Mouse (Mus musculus): ENCODE measurements around the gene Zfp639. TPM values are rescaled to one million over a fixed set of nuclear protein-coding genes. Genes with fewer than 3 reads are reported as not detected.

Zfp639 gene
- total RNA-seq (2023): 10 to 100 TPM; 55.3 to 69.9 TPM

GRCm38 (mm10) chr3:32509496-32510374 lies at the start of gene Zfp639:
Zfp639 (plus strand) TSS chr3:32510259.

DNA sequence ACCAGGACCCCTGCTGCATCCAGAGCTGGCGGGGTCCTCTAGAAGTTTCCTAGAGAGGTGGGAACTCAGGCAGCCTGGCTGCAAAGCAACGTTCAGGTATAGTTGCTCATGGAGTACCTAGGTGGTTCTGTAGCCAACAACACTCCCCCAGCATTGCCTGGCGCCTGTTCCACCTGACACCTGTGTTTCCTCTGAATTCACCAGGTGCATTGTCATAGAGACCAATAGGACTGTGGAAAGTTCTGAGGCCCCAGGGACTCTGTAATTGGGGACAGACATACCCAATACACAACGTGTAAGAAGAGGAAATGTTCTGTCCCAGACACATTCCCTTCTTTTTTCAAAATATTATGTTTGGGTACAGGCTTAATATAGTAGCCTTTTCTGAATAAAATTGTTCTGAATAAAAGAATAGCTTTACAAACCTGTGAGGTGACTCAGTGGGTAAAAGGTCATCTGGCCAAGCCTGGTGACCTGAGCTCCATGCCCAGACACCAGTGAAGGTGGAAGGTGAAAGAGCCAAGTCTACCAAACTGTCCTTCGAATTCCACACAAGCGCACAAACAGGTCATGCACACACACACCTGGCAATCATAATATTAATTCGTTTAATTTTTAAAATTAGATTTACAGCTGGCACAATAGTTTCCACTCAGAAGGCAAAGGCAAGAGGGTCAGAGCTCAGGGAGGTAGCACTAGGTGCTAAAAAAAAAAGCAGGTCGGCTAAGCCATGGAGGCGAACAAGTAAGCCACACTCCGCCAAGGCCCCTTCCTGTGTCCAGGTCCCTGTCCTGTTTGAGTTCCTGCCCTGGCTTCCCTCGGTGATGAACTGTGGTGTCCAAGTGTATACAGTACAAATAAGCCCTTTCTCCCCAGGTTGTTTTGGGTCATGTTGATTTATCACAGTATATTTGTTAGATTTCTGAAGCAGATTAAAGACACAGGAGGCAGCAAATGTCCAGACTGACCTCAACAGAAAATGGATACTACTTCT lies 17.7 kb upstream of the Zfp639 start, which contains the start of gene Kcnmb3:
TSS of gene Kcnmb3 (minus strand) at position 135 of the 994 bp plus-strand sequence.

GRCm38 (mm10) chr3:32529303-32529898 lies 19.3 kb downstream of the Zfp639 start, which contains the start of gene Mfn1:
Mfn1 (plus strand) TSS chr3:32529465.

Other genes starting within 250 kb of the Zfp639 start
- 1 to 10 TPM; 8.0 to 9.6 TPM for gene Zmat3, start 144.2 kb upstream of the Zfp639 start, total RNA-seq (2023)
- gene Pik3ca, start 112.6 kb upstream of the Zfp639 start, total RNA-seq (2023): 10 to 100 TPM; 80.5 to 82.7 TPM
- 1 to 10 TPM; 1.0 to 2.6 TPM for gene Kcnmb3, start 18.0 kb upstream of the Zfp639 start, total RNA-seq (2023)
- 10 to 100 TPM; 47.0 to 51.6 TPM for gene Mfn1, start 19.2 kb downstream of the Zfp639 start, total RNA-seq (2023)
- 10 to 100 TPM; 26.4 to 32.6 TPM for gene Gnb4, start 106.3 kb downstream of the Zfp639 start, total RNA-seq (2023)
- 10 to 100 TPM; 65.2 to 67.8 TPM for gene Actl6a, start 196.0 kb downstream of the Zfp639 start, total RNA-seq (2023)
- gene Ndufb5, start 226.7 kb downstream of the Zfp639 start, total RNA-seq (2023): 10 to 100 TPM; 69.9 to 84.3 TPM
- 10 to 100 TPM in 1 of 2 experiments, 1 to 10 TPM in 1; 9.1 to 12.4 TPM for gene Mrpl47, start 227.3 kb downstream of the Zfp639 start, total RNA-seq (2023)